Mouse (Mus musculus) MEL (cell line): Measurements from ENCODE around the gene Dse.

Experiments
- BHLHE40 ChIP-seq: IDR thresholded peaks from 2 replicates; pipeline ENCODE4 v1.6.1; 2012; ENCODE audit warnings: low read depth, mild to moderate bottlenecking, inconsistent platforms, low read length, improper control_type of control experiment, borderline replicate concordance
- CHD1 ChIP-seq: IDR thresholded peaks from 2 replicates; pipeline ENCODE4 v1.6.1; 2012; ENCODE audit warnings: low read depth, mild to moderate bottlenecking, inconsistent platforms, low read length, improper control_type of control experiment
- CTCF ChIP-seq, 3 experiments: IDR thresholded peaks in 2 of 3; conservative IDR thresholded peaks in 1 of 3; 2 replicates each; pipeline ENCODE4 v1.5.1; 2011 to 2012; ENCODE audit warnings: low read length in 3 of 3, low read depth in 2 of 3, mild to moderate bottlenecking in 2 of 3, improper control_type of control experiment in 1 of 3, inconsistent platforms in 1 of 3, mixed read lengths in 1 of 3, moderate library complexity in 1 of 3; ENCODE audit not compliant: control insufficient read depth in 1 of 3, insufficient read depth in 1 of 3, poor library complexity in 1 of 3, severe bottlenecking in 1 of 3
- MAZ ChIP-seq: IDR thresholded peaks from 2 replicates; pipeline ENCODE4 v1.6.1; 2012; ENCODE audit warnings: low read depth, mild to moderate bottlenecking, inconsistent platforms, low read length, improper control_type of control experiment
- MEF2A ChIP-seq: IDR thresholded peaks from 2 replicates; pipeline ENCODE4 v1.6.1; 2014; ENCODE audit warnings: low read depth, mild to moderate bottlenecking, inconsistent platforms, low read length, improper control_type of control experiment; ENCODE audit not compliant: poor library complexity, insufficient replicate concordance, severe bottlenecking; ENCODE audit errors: extremely low read depth
- POLR2A ChIP-seq, 2 experiments: IDR thresholded peaks; 2 replicates each; pipeline ENCODE4 v1.6.1; 2011 to 2012; ENCODE audit warnings: low read length in 2 of 2, mild to moderate bottlenecking in 2 of 2, control low read depth in 1 of 2, improper control_type of control experiment in 1 of 2, low read depth in 1 of 2, moderate library complexity in 1 of 2; ENCODE audit not compliant: control insufficient read depth in 1 of 2, insufficient read depth in 1 of 2, poor library complexity in 1 of 2
- ZC3H11A ChIP-seq: IDR thresholded peaks from 2 replicates; pipeline ENCODE4 v1.6.1; 2012; ENCODE audit warnings: low read depth, mild to moderate bottlenecking, inconsistent platforms, low read length, improper control_type of control experiment
- ZKSCAN1 ChIP-seq: IDR thresholded peaks from 2 replicates; pipeline ENCODE4 v1.6.1; 2012; ENCODE audit warnings: low read depth, mild to moderate bottlenecking, inconsistent platforms, low read length, improper control_type of control experiment, moderate library complexity

DNA sequence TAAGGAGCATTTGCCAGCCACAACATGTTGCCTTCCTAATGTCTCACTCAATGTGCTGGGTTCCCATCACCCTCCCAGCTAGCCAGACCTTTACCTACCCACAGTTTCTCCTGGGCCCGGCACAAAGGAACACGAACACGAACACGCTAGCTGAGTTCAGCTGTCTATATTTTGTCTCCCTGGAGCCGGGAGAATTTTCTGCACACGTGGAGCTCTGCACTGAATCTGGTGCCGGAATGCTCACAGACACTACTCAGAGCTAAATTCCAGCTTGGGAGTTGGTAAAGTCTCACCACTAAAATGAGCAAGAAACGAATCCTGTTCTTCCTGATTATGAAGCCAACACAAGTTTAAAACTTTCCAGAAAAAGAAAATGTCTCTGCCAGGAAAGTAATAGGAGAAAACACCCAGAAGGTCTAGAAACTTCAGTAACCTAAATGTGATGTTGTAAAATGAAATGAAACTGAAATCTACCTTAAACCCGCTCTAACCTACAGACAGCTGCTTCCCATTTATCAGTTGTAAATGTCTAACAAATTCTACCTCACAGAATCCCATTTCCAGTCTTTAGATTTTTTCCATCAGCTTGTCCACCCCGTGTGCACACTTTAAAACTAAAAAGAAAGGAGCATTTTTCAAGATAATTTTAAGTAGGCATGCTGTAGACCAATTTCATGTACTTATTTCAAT is 20.8 kb downstream of the Dse start:
- TF ChIP-seq BHLHE40 (no peak), ZKSCAN1 (no peak), POLR2A (IDR thresholded peaks at IDR 0.05; ENCODE audit: control insufficient read depth in 1 of 2, insufficient read depth in 1 of 2, low read depth in 1 of 2, low read length in 2 of 2, poor library complexity in 1 of 2) (no peak), CTCF (IDR thresholded peaks at IDR 0.05 in 2 of 3, conservative IDR thresholded peaks at IDR 0.05 in 1 of 3; ENCODE audit: control insufficient read depth in 1 of 3, insufficient read depth in 1 of 3, low read depth in 2 of 3, low read length in 3 of 3, poor library complexity in 1 of 3, severe bottlenecking in 1 of 3) (no peak), MAZ (no peak), CHD1 (no peak), MEF2A (no peak), ZC3H11A (no peak)
